ENCODE assay signal across 13 mouse cellular contexts in the genomic region with DNA sequence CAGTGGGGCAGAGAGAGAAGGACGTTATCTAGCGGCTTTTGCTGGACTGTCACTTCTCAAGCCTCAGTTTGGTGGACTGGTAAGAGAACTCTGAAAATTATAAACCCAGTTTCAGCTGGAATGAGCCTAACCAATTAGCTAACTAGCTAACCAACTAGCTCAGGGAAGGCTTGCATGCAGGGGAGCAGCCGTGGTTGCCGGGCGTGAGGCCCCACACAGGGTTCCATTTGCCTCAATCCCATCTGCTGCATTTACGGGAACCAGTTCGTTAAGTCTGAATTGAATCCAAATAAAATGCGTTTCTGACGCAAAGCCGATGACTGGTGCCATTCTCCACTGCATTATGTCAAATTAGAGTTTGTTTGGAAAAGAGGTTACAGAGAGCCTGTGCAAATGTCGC.
DNase-seq lines count a peak whose midpoint lies in the region; ATAC-seq and TF ChIP-seq lines count a peak whose summit lies in the region.
"Had no signal": no experiment of that assay in that cellular context is flagged by ENCODE, and none has a peak within 500 bp of the region (broad histone marks: within the 10 kb centered on the region; RNA-seq: fewer than 3 reads in every experiment).

No protein-coding gene starts in this region.

- H3K9ac ChIP-seq in hindbrain, embryonic 13.5 days: no peak overlapping the region
- no peak overlapping the region for H3K9ac ChIP-seq in hindbrain, embryonic 12.5 days
- peak overlapping the region; percentile 35; the same call in 1 of the 2 replicates for H3K9ac ChIP-seq in forebrain, postnatal 0 days
- H3K9ac ChIP-seq: liver, embryonic 12.5 days had no signal

- no peak for ATAC-seq in hindbrain, embryonic 13.5 days (ENCODE audit: low FRiP score)
- no peak for ATAC-seq in hindbrain, embryonic 12.5 days (ENCODE audit: low FRiP score)
- peak; percentile 39 for ATAC-seq in forebrain, postnatal 0 days
- ATAC-seq: inflammation-experienced regulatory T-cells, adult 6 months; liver, embryonic 12.5 days; Patski had no signal

- 49% methylated on average over 11 of the region's 11 CpGs for WGBS in hindbrain, embryonic 13.5 days
- 62% methylated on average over 11 of the region's 11 CpGs for WGBS in hindbrain, embryonic 12.5 days
- 22% methylated on average over 11 of the region's 11 CpGs for WGBS in forebrain, postnatal 0 days

- no peaks in the 10 kb centered on the region for H3K9me3 ChIP-seq in hindbrain, embryonic 13.5 days
- H3K9me3 ChIP-seq in hindbrain, embryonic 12.5 days (replicated peaks): no peaks in the 10 kb centered on the region
- no peaks in the 10 kb centered on the region for H3K9me3 ChIP-seq in forebrain, postnatal 0 days (ENCODE audit: low read length)
- H3K9me3 ChIP-seq: liver, embryonic 12.5 days had no signal

- H3K4me3 ChIP-seq in hindbrain, embryonic 13.5 days: no peak overlapping the region
- no peak overlapping the region for H3K4me3 ChIP-seq in hindbrain, embryonic 12.5 days
- no peak overlapping the region for H3K4me3 ChIP-seq in forebrain, postnatal 0 days (ENCODE audit: low read depth, low read length)
- H3K4me3 ChIP-seq: liver, embryonic 12.5 days had no signal

- H3K27ac ChIP-seq in hindbrain, embryonic 13.5 days: peak overlapping the region; percentile 86
- no peak overlapping the region for H3K27ac ChIP-seq in hindbrain, embryonic 12.5 days
- peak overlapping the region; percentile 67 for H3K27ac ChIP-seq in forebrain, postnatal 0 days (ENCODE audit: low read depth, low read length)
- H3K27ac ChIP-seq: liver, embryonic 12.5 days had no signal

- no peaks in the 10 kb centered on the region for H3K36me3 ChIP-seq in hindbrain, embryonic 13.5 days
- H3K36me3 ChIP-seq in hindbrain, embryonic 12.5 days: no peaks in the 10 kb centered on the region
- no peaks in the 10 kb centered on the region for H3K36me3 ChIP-seq in forebrain, postnatal 0 days (ENCODE audit: insufficient read depth)
- H3K36me3 ChIP-seq: liver, embryonic 12.5 days had no signal

- peak; percentile 39 for DNase-seq in retina, postnatal 1 day
- no peak for DNase-seq in retina, embryonic 14.5 days (ENCODE audit: low spot score)
- DNase-seq in forebrain, postnatal 0 days: peak; percentile 78
- no peak for DNase-seq in frontal cortex, postnatal 14 days (ENCODE audit: low spot score in 2 of 2)
- no peak for DNase-seq in spleen, adult 18-20 months
- no peak for DNase-seq in embryo, embryonic 9.5 days (ENCODE audit: extremely low spot score)
- DNase-seq: adrenal gland, postnatal 14 days had no signal

- no peaks in the 10 kb centered on the region for H3K27me3 ChIP-seq in hindbrain, embryonic 13.5 days
- H3K27me3 ChIP-seq in hindbrain, embryonic 12.5 days: no peaks in the 10 kb centered on the region
- no peaks in the 10 kb centered on the region for H3K27me3 ChIP-seq in forebrain, postnatal 0 days (ENCODE audit: insufficient read depth, low read length)
- H3K27me3 ChIP-seq: liver, embryonic 12.5 days; Patski had no signal

- TF ChIP-seq CTCF in forebrain, postnatal 0 days (IDR thresholded peaks at IDR 0.05; ENCODE audit: low read depth): no peak

- H3K4me2 ChIP-seq in hindbrain, embryonic 13.5 days: no peak overlapping the region
- no peak overlapping the region for H3K4me2 ChIP-seq in hindbrain, embryonic 12.5 days (replicated peaks)
- H3K4me2 ChIP-seq in forebrain, postnatal 0 days (ENCODE audit: low read depth): peak overlapping the region; percentile 37
- H3K4me2 ChIP-seq: heart, embryonic 11.5 days; liver, embryonic 12.5 days had no signal

- H3K4me1 ChIP-seq in hindbrain, embryonic 13.5 days (replicated peaks): peaks cover 38% of the 10 kb centered on the region
- peaks cover 21% of the 10 kb centered on the region for H3K4me1 ChIP-seq in hindbrain, embryonic 12.5 days
- H3K4me1 ChIP-seq in forebrain, postnatal 0 days (ENCODE audit: insufficient read depth): peaks cover 13% of the 10 kb centered on the region; the same call in 1 of the 2 replicates
- H3K4me1 ChIP-seq: liver, embryonic 12.5 days had no signal

Comparison
In these comparisons a context has a peak if more than half of its experiments do, and no peak if none do; other contexts are left out.
1. DNase-seq: peak in retina, postnatal 1 day (single experiment) and forebrain, postnatal 0 days (single experiment); none in retina, embryonic 14.5 days (single experiment), frontal cortex, postnatal 14 days (0 of 2), spleen, adult 18-20 months (0 of 2) and embryo, embryonic 9.5 days (single experiment).